Mouse (Mus musculus) heart, postnatal 10 days (tissue): ENCODE results near the gene Bok. TPM values are rescaled to one million over a fixed set of nuclear protein-coding genes. Genes with fewer than 3 reads are reported as not detected.
A peak's percentile ranks its signal among the peaks of the same experiment; 100 is the strongest.

Experiments used
- DNase-seq, 2 experiments: peaks; one replicate each; pipeline ENCODE4 v3.0.0; 2021
- intact Hi-C: fragments of 180-260 bp; cut with DNase I; formaldehyde crosslinking; loops from one replicate; pipeline ENCODE4 v1.15.1; 2025
- total RNA-seq, 2 experiments: library from RNA; stranded (reverse); gene quantifications; 2 replicates each; pipeline ENCODE4 v1.2.3; 2021

The Bok gene
- total RNA-seq, 2 experiments from 2014 or later, result 10.2 to 10.4 TPM

- intact Hi-C loops, result loop anchor here (5.0 kb wide), 1 partner anchor 34 kb away; no protein-coding TSS in a partner anchor
- peak; percentile 48 to 53 for DNase-seq
These were observed 2.7 kb downstream of the Bok start for GRCm38 (mm10) chr1:93688154-93688553.

GRCm38 (mm10) chr1:93689901-93690496 lies 4.5 kb downstream of the Bok start:
- no peak for DNase-seq
- intact Hi-C loops, result loop anchor here (5.0 kb wide), 1 partner anchor 32 kb away; no protein-coding TSS in a partner anchor

GRCm38 (mm10) chr1:93691106-93691505 lies 5.6 kb downstream of the Bok start:
- intact Hi-C loops, result no loop called here
- DNase-seq, result no peak

- intact Hi-C loops, result no loop called here
- no peak for DNase-seq
These were observed 6.4 kb downstream of the Bok start for GRCm38 (mm10) chr1:93691786-93692357.

- intact Hi-C loops, result no loop called here
- DNase-seq, result no peak
These were observed 7.3 kb downstream of the Bok start for GRCm38 (mm10) chr1:93692773-93693172.

GRCm38 (mm10) chr1:93693502-93693901 lies 8.0 kb downstream of the Bok start:
- DNase-seq, result no peak
- intact Hi-C loops, result no loop called here

GRCm38 (mm10) chr1:93693943-93694342 lies 8.5 kb downstream of the Bok start:
- intact Hi-C loops, result no loop called here
- DNase-seq, result no peak

GRCm38 (mm10) chr1:93694966-93695365 lies 9.5 kb downstream of the Bok start:
- DNase-seq, result peak; percentile 80
- intact Hi-C loops, result no loop called here

GRCm38 (mm10) chr1:93697317-93697716 lies 11.9 kb downstream of the Bok start:
- DNase-seq, result no peak

GRCm38 (mm10) chr1:93699159-93699558 lies 13.7 kb downstream of the Bok start:
- intact Hi-C loops, result no loop called here
- DNase-seq, result no peak

More at GRCm38 (mm10) chr1:93697317-93697716, 11.9 kb downstream of the Bok start:
- intact Hi-C loops, result no loop called here

- intact Hi-C loops, result no loop called here
- no peak for DNase-seq
These were observed 16.6 kb downstream of the Bok start for GRCm38 (mm10) chr1:93702106-93702505.

- no peak for DNase-seq
- intact Hi-C loops, result no loop called here
These were observed 18.1 kb downstream of the Bok start for GRCm38 (mm10) chr1:93703472-93704048.

GRCm38 (mm10) chr1:93704341-93704740 lies 18.9 kb downstream of the Bok start:
- no peak for DNase-seq
- intact Hi-C loops, result no loop called here

- intact Hi-C loops, result no loop called here
- DNase-seq, result no peak
These were observed 19.9 kb downstream of the Bok start for GRCm38 (mm10) chr1:93705389-93705788.

- DNase-seq, result no peak
- intact Hi-C loops, result no loop called here
These were observed 30.7 kb downstream of the Bok start for GRCm38 (mm10) chr1:93716166-93716565.

GRCm38 (mm10) chr1:93721557-93721956 lies 36.1 kb downstream of the Bok start:
- intact Hi-C loops, result loop anchor here (5.0 to 10.0 kb wide), 2 partner anchors 34 to 277 kb away; partner anchors contain the start of gene Bok
- DNase-seq, result no peak

- no peak for DNase-seq
- intact Hi-C loops, result loop anchor here (5.0 to 10.0 kb wide), 3 partner anchors 37 to 280 kb away; partner anchors contain the start of genes Bok and Farp2
These were observed 39.2 kb downstream of the Bok start for GRCm38 (mm10) chr1:93724623-93725022.

GRCm38 (mm10) chr1:93725665-93726064 lies 40.2 kb downstream of the Bok start:
- intact Hi-C loops, result loop anchor here (5.0 to 10.0 kb wide), 2 partner anchors 213 to 281 kb away; partner anchors contain the start of gene Farp2
- DNase-seq, result no peak

- intact Hi-C loops, result loop anchor here (5.0 to 10.0 kb wide), 2 partner anchors 214 to 281 kb away; partner anchors contain the start of gene Farp2
- no peak for DNase-seq
These were observed 40.7 kb downstream of the Bok start for GRCm38 (mm10) chr1:93726116-93726515.

- intact Hi-C loops, result loop anchor here (1.0 to 10.0 kb wide), 3 partner anchors 59 to 282 kb away; partner anchors contain the start of gene Farp2
These were observed 41.5 kb downstream of the Bok start for GRCm38 (mm10) chr1:93726974-93727373.

GRCm38 (mm10) chr1:93731103-93731502 lies 45.6 kb downstream of the Bok start:
- DNase-seq, result no peak
- intact Hi-C loops, result no loop called here

More at GRCm38 (mm10) chr1:93726974-93727373, 41.5 kb downstream of the Bok start:
- peak; percentile 68 to 86 for DNase-seq

- intact Hi-C loops, result no loop called here
- DNase-seq, result no peak
These were observed 46.4 kb downstream of the Bok start for GRCm38 (mm10) chr1:93731880-93732281.
